Mouse (Mus musculus): Measurements from ENCODE around the gene Csn1s2a. TPM values are rescaled to one million over a fixed set of nuclear protein-coding genes. Genes with fewer than 3 reads are reported as not detected.
"Not testable (repeated sequence)": the region's sequence is repeated elsewhere in the genome, so short reads cannot be mapped to it uniquely, and the experiment has no call there.

Gene Csn1s2a
- not detected in 2 replicates for polyA plus RNA-seq (2014; fragmentation: Nextera tagmentation; extraction: Ambion mirVana)

DNA sequence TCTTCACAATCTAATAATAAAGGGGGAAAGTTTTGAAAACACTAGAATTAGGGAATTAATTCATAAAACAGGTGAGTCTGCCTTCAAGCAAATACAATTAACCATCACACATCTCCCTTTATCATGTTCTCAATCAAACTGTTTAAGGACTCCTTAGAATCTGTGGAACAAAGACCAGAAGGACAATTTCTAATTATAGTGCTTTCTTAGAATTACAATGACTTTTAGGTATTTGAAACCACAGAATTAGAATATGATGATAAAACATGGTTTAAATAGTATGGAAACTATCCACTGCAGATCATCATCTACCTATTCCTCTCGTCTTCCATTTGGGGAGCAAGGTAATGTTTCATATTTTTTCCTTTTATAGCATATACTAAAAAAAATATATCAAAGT lies at the start of gene Csn1s2a:
Gene Csn1s2a (plus strand): TSS at position 301 of the 400 bp plus-strand sequence.
- H3K4me1 ChIP-seq (ENCODE audit: control insufficient read depth, insufficient read depth, low read length): no peaks in the 10 kb centered on the region
- no peaks in the 10 kb centered on the region for H3K27me3 ChIP-seq (ENCODE audit: control insufficient read depth, insufficient read depth, low read length)
- H3K9me3 ChIP-seq (replicated peaks; ENCODE audit: control insufficient read depth, low read length): no peaks in the 10 kb centered on the region
- 77% methylated on average over 1 of the region's 1 CpGs for WGBS
- no peak within 1 kb of the TSS for H3K27ac ChIP-seq (replicated peaks; ENCODE audit: low read depth, low read length)
- no peaks in the 10 kb centered on the region for H3K36me3 ChIP-seq (replicated peaks; ENCODE audit: control insufficient read depth, insufficient read depth, low read depth, low read length)
- no peak within 1 kb of the TSS for H3K4me3 ChIP-seq (ENCODE audit: low read depth, low read length)
- no peak for ATAC-seq (replicated peaks; ENCODE audit: insufficient number of reproducible peaks, low FRiP score, low TSS enrichment, low read depth)
- no peak within 1 kb of the TSS for H3K4me2 ChIP-seq (ENCODE audit: low read depth, low read length)
- DNase-seq (ENCODE audit: low spot score): no peak
- no peak within 1 kb of the TSS for H3K9ac ChIP-seq (replicated peaks; ENCODE audit: low read length)

GRCm38 (mm10) chr5:87734821-87735220 lies 39.5 kb upstream of the Csn1s2a start:
- no peaks in the 10 kb centered on the region for H3K27me3 ChIP-seq (ENCODE audit: control insufficient read depth, insufficient read depth, low read length)
- H3K4me2 ChIP-seq (ENCODE audit: low read depth, low read length): no peak overlapping the region
- no peaks in the 10 kb centered on the region for H3K4me1 ChIP-seq (ENCODE audit: control insufficient read depth, insufficient read depth, low read length)
- no peaks in the 10 kb centered on the region for H3K36me3 ChIP-seq (replicated peaks; ENCODE audit: control insufficient read depth, insufficient read depth, low read depth, low read length)
- no peak overlapping the region for H3K4me3 ChIP-seq (ENCODE audit: low read depth, low read length)
- ATAC-seq (replicated peaks; ENCODE audit: insufficient number of reproducible peaks, low FRiP score, low TSS enrichment, low read depth) (no peak), DNase-seq (ENCODE audit: low spot score) (no peak)
- H3K27ac ChIP-seq (replicated peaks; ENCODE audit: low read depth, low read length): no peak overlapping the region
- no peaks in the 10 kb centered on the region for H3K9me3 ChIP-seq (replicated peaks; ENCODE audit: control insufficient read depth, low read length)
- H3K9ac ChIP-seq (replicated peaks; ENCODE audit: low read length): no peak overlapping the region

- H3K27me3 ChIP-seq (ENCODE audit: control insufficient read depth, insufficient read depth, low read length): no peaks in the 10 kb centered on the region
- H3K4me1 ChIP-seq (ENCODE audit: control insufficient read depth, insufficient read depth, low read length): no peaks in the 10 kb centered on the region
- H3K36me3 ChIP-seq (replicated peaks; ENCODE audit: control insufficient read depth, insufficient read depth, low read depth, low read length): no peaks in the 10 kb centered on the region
- 87% methylated on average over 1 of the region's 1 CpGs for WGBS
- H3K4me2 ChIP-seq (ENCODE audit: low read depth, low read length): no peak overlapping the region
- DNase-seq (ENCODE audit: low spot score) (no peak), ATAC-seq (replicated peaks; ENCODE audit: insufficient number of reproducible peaks, low FRiP score, low TSS enrichment, low read depth) (no peak)
- no peak overlapping the region for H3K27ac ChIP-seq (replicated peaks; ENCODE audit: low read depth, low read length)
- no peak overlapping the region for H3K4me3 ChIP-seq (ENCODE audit: low read depth, low read length)
- H3K9ac ChIP-seq (replicated peaks; ENCODE audit: low read length): no peak overlapping the region
- H3K9me3 ChIP-seq (replicated peaks; ENCODE audit: control insufficient read depth, low read length): no peaks in the 10 kb centered on the region
These were observed 20.9 kb upstream of the Csn1s2a start for GRCm38 (mm10) chr5:87753471-87753870.

DNA sequence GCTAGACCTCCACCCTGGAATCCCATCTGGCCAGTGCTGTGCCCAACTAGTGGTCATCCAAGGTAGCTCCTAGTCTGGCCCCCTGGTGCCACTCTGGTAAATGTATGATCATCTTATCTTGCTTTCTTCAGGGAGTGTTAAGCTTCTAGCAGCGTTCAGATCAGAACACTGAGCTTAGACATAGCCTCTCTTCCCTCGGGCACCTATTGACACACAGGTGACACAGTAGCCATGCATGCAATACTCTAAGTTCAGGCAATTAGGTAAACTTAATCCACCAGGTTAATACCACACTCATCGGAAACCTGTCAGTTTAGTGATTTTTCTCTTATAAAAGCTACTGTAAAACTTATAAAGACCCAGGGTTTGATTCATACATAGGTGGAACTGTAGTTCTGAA lies 9.8 kb upstream of the Csn1s2a start:
- Histone ChIP-seq H3K4me1 (ENCODE audit: control insufficient read depth, insufficient read depth, low read length) (no peaks in the 10 kb centered on the region), H3K9ac (replicated peaks; ENCODE audit: low read length) (no peak overlapping the region), H3K27ac (replicated peaks; ENCODE audit: low read depth, low read length) (no peak overlapping the region), H3K9me3 (replicated peaks; ENCODE audit: control insufficient read depth, low read length) (no peaks in the 10 kb centered on the region), H3K36me3 (replicated peaks; ENCODE audit: control insufficient read depth, insufficient read depth, low read depth, low read length) (no peaks in the 10 kb centered on the region), H3K4me3 (ENCODE audit: low read depth, low read length) (no peak overlapping the region), H3K4me2 (ENCODE audit: low read depth, low read length) (no peak overlapping the region), H3K27me3 (ENCODE audit: control insufficient read depth, insufficient read depth, low read length) (no peaks in the 10 kb centered on the region)
- ATAC-seq (replicated peaks; ENCODE audit: insufficient number of reproducible peaks, low FRiP score, low TSS enrichment, low read depth) (no peak), DNase-seq (ENCODE audit: low spot score) (no peak)
- WGBS: 79% methylated on average over 3 of the region's 3 CpGs

DNA sequence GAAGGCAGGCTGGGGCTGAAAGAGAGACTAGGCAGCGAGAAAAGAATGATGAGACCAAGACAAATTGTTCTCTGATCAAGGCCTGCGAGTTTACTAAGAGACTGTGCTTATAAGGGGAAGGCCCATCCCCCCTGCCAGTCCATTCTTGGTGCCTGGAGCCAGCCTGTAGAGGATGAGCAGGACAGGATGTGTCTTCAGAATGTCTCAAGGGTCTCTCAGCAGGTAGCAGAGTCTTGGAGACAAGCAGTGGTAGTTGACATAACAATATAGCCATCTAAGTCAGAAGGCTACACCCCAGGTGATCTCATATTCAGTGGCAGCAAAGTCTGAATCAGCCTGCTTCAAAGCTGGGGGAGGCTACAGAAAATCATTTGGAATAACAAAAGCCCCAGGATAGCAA lies 2.2 kb upstream of the Csn1s2a start:
- not testable (repeated sequence) for H3K9ac ChIP-seq (replicated peaks; ENCODE audit: low read length); DNase-seq (ENCODE audit: low spot score); H3K27ac ChIP-seq (replicated peaks; ENCODE audit: low read depth, low read length); H3K36me3 ChIP-seq (replicated peaks; ENCODE audit: control insufficient read depth, insufficient read depth, low read depth, low read length); H3K4me2 ChIP-seq (ENCODE audit: low read depth, low read length); ATAC-seq (replicated peaks; ENCODE audit: insufficient number of reproducible peaks, low FRiP score, low TSS enrichment, low read depth); H3K27me3 ChIP-seq (ENCODE audit: control insufficient read depth, insufficient read depth, low read length); H3K4me1 ChIP-seq (ENCODE audit: control insufficient read depth, insufficient read depth, low read length); H3K9me3 ChIP-seq (replicated peaks; ENCODE audit: control insufficient read depth, low read length); H3K4me3 ChIP-seq (ENCODE audit: low read depth, low read length)
- WGBS: 37% methylated on average over 2 of the region's 2 CpGs

GRCm38 (mm10) chr5:87782731-87783130 lies 8.4 kb downstream of the Csn1s2a start:
- DNase-seq (ENCODE audit: low spot score): no peak

GRCm38 (mm10) chr5:87807782-87808181 lies 33.4 kb downstream of the Csn1s2a start, which contains the start of gene Csn1s2b:
Gene Csn1s2b (plus strand): TSS chr5:87808082.
- Histone ChIP-seq H3K36me3 (replicated peaks; ENCODE audit: control insufficient read depth, insufficient read depth, low read depth, low read length) (no peaks in the 10 kb centered on the region), H3K4me3 (ENCODE audit: low read depth, low read length) (no peak within 1 kb of the TSS), H3K9ac (replicated peaks; ENCODE audit: low read length) (no peak within 1 kb of the TSS), H3K9me3 (replicated peaks; ENCODE audit: control insufficient read depth, low read length) (no peaks in the 10 kb centered on the region), H3K4me1 (ENCODE audit: control insufficient read depth, insufficient read depth, low read length) (no peaks in the 10 kb centered on the region), H3K27me3 (ENCODE audit: control insufficient read depth, insufficient read depth, low read length) (no peaks in the 10 kb centered on the region), H3K4me2 (ENCODE audit: low read depth, low read length) (no peak within 1 kb of the TSS), H3K27ac (replicated peaks; ENCODE audit: low read depth, low read length) (no peak within 1 kb of the TSS)
- DNase-seq (ENCODE audit: low spot score) (no peak), ATAC-seq (replicated peaks; ENCODE audit: insufficient number of reproducible peaks, low FRiP score, low TSS enrichment, low read depth) (no peak)
- 80% methylated on average over 2 of the region's 2 CpGs for WGBS

More at GRCm38 (mm10) chr5:87782731-87783130, 8.4 kb downstream of the Csn1s2a start:
- no peak overlapping the region for H3K4me3 ChIP-seq (ENCODE audit: low read depth, low read length)
- H3K27me3 ChIP-seq (ENCODE audit: control insufficient read depth, insufficient read depth, low read length): no peaks in the 10 kb centered on the region
- no peaks in the 10 kb centered on the region for H3K4me1 ChIP-seq (ENCODE audit: control insufficient read depth, insufficient read depth, low read length)
- H3K9me3 ChIP-seq (replicated peaks; ENCODE audit: control insufficient read depth, low read length): no peaks in the 10 kb centered on the region
- H3K4me2 ChIP-seq (ENCODE audit: low read depth, low read length): no peak overlapping the region
- no peak overlapping the region for H3K27ac ChIP-seq (replicated peaks; ENCODE audit: low read depth, low read length)
- no peaks in the 10 kb centered on the region for H3K36me3 ChIP-seq (replicated peaks; ENCODE audit: control insufficient read depth, insufficient read depth, low read depth, low read length)
- no peak for ATAC-seq (replicated peaks; ENCODE audit: insufficient number of reproducible peaks, low FRiP score, low TSS enrichment, low read depth)
- H3K9ac ChIP-seq (replicated peaks; ENCODE audit: low read length): no peak overlapping the region
- 65% methylated on average over 4 of the region's 4 CpGs for WGBS

DNA sequence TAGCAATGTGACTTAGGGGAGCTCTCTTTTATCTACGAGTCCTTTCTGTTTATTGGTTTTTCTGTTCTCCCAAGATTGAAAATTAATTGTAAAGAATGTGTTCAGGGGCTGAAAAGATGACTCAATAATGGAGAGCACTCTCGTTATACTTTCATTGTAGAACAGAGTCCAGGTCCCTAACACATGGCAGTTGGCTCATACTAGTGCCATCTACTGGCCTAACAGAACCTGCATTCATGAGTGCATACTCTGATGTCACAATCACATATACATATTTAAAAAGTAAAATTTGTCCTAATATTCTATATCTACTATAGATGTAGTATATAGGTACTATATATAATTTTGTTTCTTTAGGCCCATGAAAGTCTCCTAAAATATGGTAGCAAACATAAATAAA lies 34.9 kb downstream of the Csn1s2a start:
- no peaks in the 10 kb centered on the region for H3K27me3 ChIP-seq (ENCODE audit: control insufficient read depth, insufficient read depth, low read length)
- H3K36me3 ChIP-seq (replicated peaks; ENCODE audit: control insufficient read depth, insufficient read depth, low read depth, low read length): no peaks in the 10 kb centered on the region
- no peak overlapping the region for H3K9ac ChIP-seq (replicated peaks; ENCODE audit: low read length)
- H3K9me3 ChIP-seq (replicated peaks; ENCODE audit: control insufficient read depth, low read length): no peaks in the 10 kb centered on the region
- no peak for ATAC-seq (replicated peaks; ENCODE audit: insufficient number of reproducible peaks, low FRiP score, low TSS enrichment, low read depth)
- no peak for DNase-seq (ENCODE audit: low spot score)
- H3K4me3 ChIP-seq (ENCODE audit: low read depth, low read length): no peak overlapping the region
- no peaks in the 10 kb centered on the region for H3K4me1 ChIP-seq (ENCODE audit: control insufficient read depth, insufficient read depth, low read length)
- no peak overlapping the region for H3K27ac ChIP-seq (replicated peaks; ENCODE audit: low read depth, low read length)
- 65% methylated on average over 2 of the region's 2 CpGs for WGBS
- no peak overlapping the region for H3K4me2 ChIP-seq (ENCODE audit: low read depth, low read length)
